Mouse (Mus musculus): ENCODE results near the gene Epor.

The Epor gene

GRCm38 (mm10) chr9:21963417-21963816 is at the start of gene Epor:
Gene Epor, minus strand, starts transcription at chr9:21963506.
- DNase-seq: peak; percentile 49 to 53

GRCm38 (mm10) chr9:22012731-22013130 is 49.4 kb upstream of the Epor start:
- DNase-seq: peak in 1 of 2 experiments; percentile 57

GRCm38 (mm10) chr9:22011055-22011454 is 47.7 kb upstream of the Epor start:
- DNase-seq: no peak

GRCm38 (mm10) chr9:22004546-22004945 is 41.2 kb upstream of the Epor start:
- no peak for DNase-seq

- peak in 1 of 2 experiments; percentile 56 for DNase-seq
These were observed 39.9 kb upstream of the Epor start for GRCm38 (mm10) chr9:22003163-22003554.

GRCm38 (mm10) chr9:22002194-22003162 is 39.2 kb upstream of the Epor start, which contains the start of the genes Ccdc151 and Prkcsh:
Gene Ccdc151, minus strand, starts transcription at chr9:22002634.
Gene Prkcsh, plus strand, starts transcription at chr9:22002806.
- DNase-seq: peak; percentile 99

- DNase-seq: no peak
These were observed 38.3 kb upstream of the Epor start for GRCm38 (mm10) chr9:22001633-22002032.

- DNase-seq: no peak
These were observed 37.0 kb upstream of the Epor start for GRCm38 (mm10) chr9:22000296-22000695.

- DNase-seq: peak in 1 of 2 experiments; percentile 58
These were observed 33.0 kb upstream of the Epor start for GRCm38 (mm10) chr9:21996178-21996867.

- DNase-seq: no peak
These were observed 28.9 kb upstream of the Epor start for GRCm38 (mm10) chr9:21992227-21992626.

- peak; percentile 67 to 73 for DNase-seq
These were observed 26.2 kb upstream of the Epor start, which contains the start of gene Rgl3 for GRCm38 (mm10) chr9:21989230-21990110. Gene Rgl3, minus strand, starts transcription at chr9:21989446.

- DNase-seq: peak; percentile 71 to 73
These were observed 25.3 kb upstream of the Epor start for GRCm38 (mm10) chr9:21988421-21989101.

- DNase-seq: peak; percentile 78 to 79
These were observed 24.5 kb upstream of the Epor start for GRCm38 (mm10) chr9:21987592-21988342.

GRCm38 (mm10) chr9:21983911-21984310 is 20.6 kb upstream of the Epor start:
- no peak for DNase-seq

- DNase-seq: no peak
These were observed 15.3 kb upstream of the Epor start for GRCm38 (mm10) chr9:21978398-21979128.

- DNase-seq: peak; percentile 65 to 80
These were observed 14.7 kb upstream of the Epor start for GRCm38 (mm10) chr9:21977972-21978371.

GRCm38 (mm10) chr9:21977331-21977730 is 14.0 kb upstream of the Epor start:
- DNase-seq: peak; percentile 87 to 91

- DNase-seq: peak; percentile 59 to 63
These were observed 13.4 kb upstream of the Epor start for GRCm38 (mm10) chr9:21976626-21977175.

GRCm38 (mm10) chr9:21969304-21969703 is 6.0 kb upstream of the Epor start:
- no peak for DNase-seq

- no peak for DNase-seq
These were observed 5.6 kb upstream of the Epor start for GRCm38 (mm10) chr9:21968883-21969282.

Measured in cerebellum, postnatal 10 days (tissue).